Mouse (Mus musculus) cortical plate, adult 2 months (tissue): Measurements from ENCODE around the gene Vwa8.

ENCODE experiments used
- CTCF ChIP-seq: fragments of 200-500 bp; IDR thresholded peaks from 2 replicates; pipeline ENCODE4 v1.5.1; 2011; ENCODE audit warnings: mild to moderate bottlenecking, control low read depth, low read length; ENCODE audit not compliant: insufficient read depth; ENCODE audit errors: extremely low read depth
- POLR2A ChIP-seq: fragments of 200-500 bp; IDR thresholded peaks from 2 replicates; pipeline ENCODE4 v1.6.1; 2011; ENCODE audit warnings: mild to moderate bottlenecking, low read length, control low read depth; ENCODE audit not compliant: insufficient read depth; ENCODE audit errors: extremely low read depth

- no peak for TF ChIP-seq CTCF
- TF ChIP-seq POLR2A, result no peak
These were observed 310.6 kb downstream of the Vwa8 start for GRCm38 (mm10) chr14:79159451-79159850.
